Mouse (Mus musculus): Measurements from ENCODE around the gene Atp6v0a4. TPM values are rescaled to one million over a fixed set of nuclear protein-coding genes. Genes with fewer than 3 reads are reported as not detected.

Atp6v0a4 gene
- polyA plus RNA-seq, 1 experiment from 2014 or later = 0.14 TPM

- WGBS = 85% methylated on average over 11 of the region's 11 CpGs
- Histone ChIP-seq H3K4me2 (ENCODE audit: low read length) (no peak overlapping the region), H3K4me3 (ENCODE audit: low read depth, low read length) (no peak overlapping the region), H3K9ac (ENCODE audit: low read depth, low read length) (no peak overlapping the region), H3K27me3 (ENCODE audit: control insufficient read depth, insufficient read depth, low read depth, low read length) (no peaks in the 10 kb centered on the region), H3K9me3 (replicated peaks; ENCODE audit: control insufficient read depth, low read length, poor library complexity, severe bottlenecking) (no peaks in the 10 kb centered on the region), H3K36me3 (ENCODE audit: control insufficient read depth, insufficient read depth, low read length) (peaks cover 26% of the 10 kb centered on the region), H3K4me1 (ENCODE audit: control insufficient read depth, insufficient read depth, low read length) (no peaks in the 10 kb centered on the region), H3K27ac (ENCODE audit: low read length) (no peak overlapping the region)
- no peak for ATAC-seq
These were observed 27.9 kb upstream of the Atp6v0a4 start for GRCm38 (mm10) chr6:38152305-38152704.

- Histone ChIP-seq H3K9me3 (replicated peaks; ENCODE audit: control insufficient read depth, low read length, poor library complexity, severe bottlenecking) (no peaks in the 10 kb centered on the region), H3K9ac (ENCODE audit: low read depth, low read length) (no peak overlapping the region), H3K27me3 (ENCODE audit: control insufficient read depth, insufficient read depth, low read depth, low read length) (no peaks in the 10 kb centered on the region), H3K4me1 (ENCODE audit: control insufficient read depth, insufficient read depth, low read length) (no peaks in the 10 kb centered on the region), H3K4me3 (ENCODE audit: low read depth, low read length) (no peak overlapping the region), H3K36me3 (ENCODE audit: control insufficient read depth, insufficient read depth, low read length) (peaks cover 28% of the 10 kb centered on the region), H3K27ac (ENCODE audit: low read length) (no peak overlapping the region), H3K4me2 (ENCODE audit: low read length) (no peak overlapping the region)
- WGBS = 90% methylated on average over 19 of the region's 19 CpGs
- no peak for ATAC-seq
These were observed 25.1 kb upstream of the Atp6v0a4 start for GRCm38 (mm10) chr6:38149483-38149882.

GRCm38 (mm10) chr6:38148626-38149025, 24.2 kb upstream of the Atp6v0a4 start:
- H3K4me1 ChIP-seq (ENCODE audit: control insufficient read depth, insufficient read depth, low read length) = no peaks in the 10 kb centered on the region
- no peak overlapping the region for H3K27ac ChIP-seq (ENCODE audit: low read length)
- peaks cover 28% of the 10 kb centered on the region for H3K36me3 ChIP-seq (ENCODE audit: control insufficient read depth, insufficient read depth, low read length)
- H3K4me3 ChIP-seq (ENCODE audit: low read depth, low read length) = no peak overlapping the region
- H3K4me2 ChIP-seq (ENCODE audit: low read length) = no peak overlapping the region
- H3K27me3 ChIP-seq (ENCODE audit: control insufficient read depth, insufficient read depth, low read depth, low read length) = no peaks in the 10 kb centered on the region
- H3K9ac ChIP-seq (ENCODE audit: low read depth, low read length) = no peak overlapping the region
- H3K9me3 ChIP-seq (replicated peaks; ENCODE audit: control insufficient read depth, low read length, poor library complexity, severe bottlenecking) = no peaks in the 10 kb centered on the region
- 90% methylated on average over 10 of the region's 10 CpGs for WGBS
- no peak for ATAC-seq

GRCm38 (mm10) chr6:38147301-38147700, 22.9 kb upstream of the Atp6v0a4 start:
- 86% methylated on average over 5 of the region's 5 CpGs for WGBS
- no peak overlapping the region for H3K9ac ChIP-seq (ENCODE audit: low read depth, low read length)
- peaks cover 29% of the 10 kb centered on the region for H3K36me3 ChIP-seq (ENCODE audit: control insufficient read depth, insufficient read depth, low read length)
- H3K27me3 ChIP-seq (ENCODE audit: control insufficient read depth, insufficient read depth, low read depth, low read length) = no peaks in the 10 kb centered on the region
- H3K27ac ChIP-seq (ENCODE audit: low read length) = no peak overlapping the region
- no peak overlapping the region for H3K4me2 ChIP-seq (ENCODE audit: low read length)
- H3K4me3 ChIP-seq (ENCODE audit: low read depth, low read length) = no peak overlapping the region
- no peak for ATAC-seq
- H3K9me3 ChIP-seq (replicated peaks; ENCODE audit: control insufficient read depth, low read length, poor library complexity, severe bottlenecking) = no peaks in the 10 kb centered on the region
- no peaks in the 10 kb centered on the region for H3K4me1 ChIP-seq (ENCODE audit: control insufficient read depth, insufficient read depth, low read length)

- no peak overlapping the region for H3K9ac ChIP-seq (ENCODE audit: low read depth, low read length)
- ATAC-seq = no peak
- 65% methylated on average over 8 of the region's 8 CpGs for WGBS
- H3K4me1 ChIP-seq (ENCODE audit: control insufficient read depth, insufficient read depth, low read length) = no peaks in the 10 kb centered on the region
- H3K36me3 ChIP-seq (ENCODE audit: control insufficient read depth, insufficient read depth, low read length) = peaks cover 31% of the 10 kb centered on the region
- H3K9me3 ChIP-seq (replicated peaks; ENCODE audit: control insufficient read depth, low read length, poor library complexity, severe bottlenecking) = no peaks in the 10 kb centered on the region
- H3K4me3 ChIP-seq (ENCODE audit: low read depth, low read length) = no peak overlapping the region
- H3K27ac ChIP-seq (ENCODE audit: low read length) = no peak overlapping the region
- no peak overlapping the region for H3K4me2 ChIP-seq (ENCODE audit: low read length)
- H3K27me3 ChIP-seq (ENCODE audit: control insufficient read depth, insufficient read depth, low read depth, low read length) = no peaks in the 10 kb centered on the region
These were observed 21.2 kb upstream of the Atp6v0a4 start for GRCm38 (mm10) chr6:38145463-38146065.

- no peaks in the 10 kb centered on the region for H3K9me3 ChIP-seq (replicated peaks; ENCODE audit: control insufficient read depth, low read length, poor library complexity, severe bottlenecking)
- ATAC-seq = no peak
- no peak overlapping the region for H3K4me3 ChIP-seq (ENCODE audit: low read depth, low read length)
- no peaks in the 10 kb centered on the region for H3K4me1 ChIP-seq (ENCODE audit: control insufficient read depth, insufficient read depth, low read length)
- no peaks in the 10 kb centered on the region for H3K27me3 ChIP-seq (ENCODE audit: control insufficient read depth, insufficient read depth, low read depth, low read length)
- no peak overlapping the region for H3K27ac ChIP-seq (ENCODE audit: low read length)
- 78% methylated on average over 9 of the region's 9 CpGs for WGBS
- H3K36me3 ChIP-seq (ENCODE audit: control insufficient read depth, insufficient read depth, low read length) = peaks cover 31% of the 10 kb centered on the region
- H3K9ac ChIP-seq (ENCODE audit: low read depth, low read length) = no peak overlapping the region
- no peak overlapping the region for H3K4me2 ChIP-seq (ENCODE audit: low read length)
These were observed 20.0 kb upstream of the Atp6v0a4 start for GRCm38 (mm10) chr6:38144161-38144998.

- Histone ChIP-seq H3K4me1 (ENCODE audit: control insufficient read depth, insufficient read depth, low read length) (no peaks in the 10 kb centered on the region), H3K4me3 (ENCODE audit: low read depth, low read length) (no peak overlapping the region), H3K27me3 (ENCODE audit: control insufficient read depth, insufficient read depth, low read depth, low read length) (no peaks in the 10 kb centered on the region), H3K27ac (ENCODE audit: low read length) (no peak overlapping the region), H3K36me3 (ENCODE audit: control insufficient read depth, insufficient read depth, low read length) (peaks cover 20% of the 10 kb centered on the region), H3K9me3 (replicated peaks; ENCODE audit: control insufficient read depth, low read length, poor library complexity, severe bottlenecking) (no peaks in the 10 kb centered on the region), H3K4me2 (ENCODE audit: low read length) (no peak overlapping the region), H3K9ac (ENCODE audit: low read depth, low read length) (no peak overlapping the region)
- 96% methylated on average over 9 of the region's 9 CpGs for WGBS
- ATAC-seq = no peak
These were observed 16.0 kb upstream of the Atp6v0a4 start for GRCm38 (mm10) chr6:38140402-38140801.

- Histone ChIP-seq H3K27ac (ENCODE audit: low read length) (no peak overlapping the region), H3K4me2 (ENCODE audit: low read length) (no peak overlapping the region), H3K27me3 (ENCODE audit: control insufficient read depth, insufficient read depth, low read depth, low read length) (no peaks in the 10 kb centered on the region), H3K4me1 (ENCODE audit: control insufficient read depth, insufficient read depth, low read length) (no peaks in the 10 kb centered on the region), H3K4me3 (ENCODE audit: low read depth, low read length) (no peak overlapping the region), H3K9ac (ENCODE audit: low read depth, low read length) (no peak overlapping the region), H3K9me3 (replicated peaks; ENCODE audit: control insufficient read depth, low read length, poor library complexity, severe bottlenecking) (no peaks in the 10 kb centered on the region), H3K36me3 (ENCODE audit: control insufficient read depth, insufficient read depth, low read length) (peaks cover 28% of the 10 kb centered on the region)
- 90% methylated on average over 3 of the region's 3 CpGs for WGBS
- no peak for ATAC-seq
These were observed 14.7 kb upstream of the Atp6v0a4 start for GRCm38 (mm10) chr6:38139086-38139485.

GRCm38 (mm10) chr6:38134806-38135559, 10.6 kb upstream of the Atp6v0a4 start:
- Histone ChIP-seq H3K27ac (ENCODE audit: low read length) (no peak overlapping the region), H3K4me3 (ENCODE audit: low read depth, low read length) (no peak overlapping the region), H3K36me3 (ENCODE audit: control insufficient read depth, insufficient read depth, low read length) (peaks cover 31% of the 10 kb centered on the region), H3K9me3 (replicated peaks; ENCODE audit: control insufficient read depth, low read length, poor library complexity, severe bottlenecking) (no peaks in the 10 kb centered on the region), H3K27me3 (ENCODE audit: control insufficient read depth, insufficient read depth, low read depth, low read length) (no peaks in the 10 kb centered on the region), H3K9ac (ENCODE audit: low read depth, low read length) (no peak overlapping the region), H3K4me1 (ENCODE audit: control insufficient read depth, insufficient read depth, low read length) (no peaks in the 10 kb centered on the region; the same call in 1 of the 2 replicates), H3K4me2 (ENCODE audit: low read length) (no peak overlapping the region)
- 87% methylated on average over 8 of the region's 8 CpGs for WGBS
- peak; percentile 51; the same call in 1 of the 2 replicates for ATAC-seq

Measured in midbrain, embryonic 16.5 days (tissue).